Mouse (Mus musculus): Measurements from ENCODE around the gene Cd163l1.

GRCm38 (mm10) chr7:140228476-140228875, 10.4 kb downstream of the Cd163l1 start:
- TF ChIP-seq CTCF (IDR thresholded peaks at IDR 0.05; ENCODE audit: low read depth, low read length) (no peak), TAL1 (conservative IDR thresholded peaks at IDR 0.05; ENCODE audit: low read depth, low read length) (no peak), GATA1 (IDR thresholded peaks at IDR 0.05; ENCODE audit: borderline replicate concordance, low read length) (no peak)
